Mouse (Mus musculus): ENCODE measurements around the gene Pigl.

Pigl gene

GRCm38 (mm10) chr11:62557205-62557604 lies 98.9 kb downstream of the Pigl start:
- no peak for DNase-seq (ENCODE audit: extremely low read depth, low read depth)

GRCm38 (mm10) chr11:62558152-62558551 lies 99.9 kb downstream of the Pigl start:
- no peak for DNase-seq (ENCODE audit: extremely low read depth, low read depth)

GRCm38 (mm10) chr11:62558961-62559646 lies 100.8 kb downstream of the Pigl start:
- no peak for DNase-seq (ENCODE audit: extremely low read depth, low read depth)

GRCm38 (mm10) chr11:62560463-62561016 lies 102.3 kb downstream of the Pigl start:
- no peak for DNase-seq (ENCODE audit: extremely low read depth, low read depth)

GRCm38 (mm10) chr11:62563590-62563989 lies 105.3 kb downstream of the Pigl start:
- DNase-seq (ENCODE audit: extremely low read depth, low read depth), result no peak

Data from MEL-GATA-1-ER (cell line).